Mouse (Mus musculus): ENCODE data around the gene Llgl2. TPM values are rescaled to one million over a fixed set of nuclear protein-coding genes. Genes with fewer than 3 reads are reported as not detected.

Llgl2 gene
- total RNA-seq, 2 experiments from 2014 or later: 15.1 to 21.5 TPM

GRCm38 (mm10) chr11:115898886-115899285 lies 75.0 kb downstream of the Llgl2 start:
- intact Hi-C loops (cut with DNase I): no loop called here
- DNase-seq (ENCODE audit: low spot score): no peak

DNA sequence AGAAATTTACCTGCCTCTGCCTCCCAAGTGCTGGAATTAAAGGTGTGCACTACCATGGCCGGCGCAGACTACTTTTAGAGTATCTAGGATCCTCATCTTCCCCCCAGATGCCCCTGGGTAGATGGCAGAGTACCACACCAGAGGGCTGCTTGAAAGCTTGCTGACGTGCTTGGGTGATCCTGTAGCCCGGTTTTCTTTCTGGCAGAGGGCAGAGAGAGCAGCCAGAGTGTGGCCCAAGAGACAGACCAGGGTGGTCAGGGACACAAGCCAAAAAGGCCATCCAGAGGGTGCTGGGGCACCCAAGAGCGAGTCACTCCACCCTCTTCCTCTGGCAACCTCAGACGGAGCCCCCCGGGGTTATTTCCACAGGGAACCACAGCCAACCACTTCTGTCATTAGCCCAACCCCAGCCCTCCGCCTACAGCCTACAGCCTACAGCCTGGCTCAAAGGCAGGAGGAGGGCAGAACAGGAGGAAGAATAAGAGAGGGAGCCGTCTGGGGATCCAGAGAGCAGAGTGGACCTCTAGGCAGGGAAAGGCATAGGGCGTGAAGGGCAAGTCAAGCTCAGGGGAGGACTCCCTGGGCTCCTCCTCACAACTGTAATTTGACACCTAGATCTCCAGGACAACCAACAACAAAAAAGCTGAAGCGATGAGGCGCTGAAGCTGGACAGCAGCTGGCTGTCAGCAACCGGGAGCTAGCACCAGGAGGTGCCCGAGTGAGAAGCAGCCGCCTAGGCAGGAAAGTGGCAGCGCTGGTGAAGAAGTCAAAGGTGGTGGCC lies 75.8 kb downstream of the Llgl2 start, which contains the start of gene Smim5:
TSS of gene Smim5 (plus strand) at position 481 of the 781 bp plus-strand sequence.
- intact Hi-C loops (cut with DNase I): no loop called here

DNA sequence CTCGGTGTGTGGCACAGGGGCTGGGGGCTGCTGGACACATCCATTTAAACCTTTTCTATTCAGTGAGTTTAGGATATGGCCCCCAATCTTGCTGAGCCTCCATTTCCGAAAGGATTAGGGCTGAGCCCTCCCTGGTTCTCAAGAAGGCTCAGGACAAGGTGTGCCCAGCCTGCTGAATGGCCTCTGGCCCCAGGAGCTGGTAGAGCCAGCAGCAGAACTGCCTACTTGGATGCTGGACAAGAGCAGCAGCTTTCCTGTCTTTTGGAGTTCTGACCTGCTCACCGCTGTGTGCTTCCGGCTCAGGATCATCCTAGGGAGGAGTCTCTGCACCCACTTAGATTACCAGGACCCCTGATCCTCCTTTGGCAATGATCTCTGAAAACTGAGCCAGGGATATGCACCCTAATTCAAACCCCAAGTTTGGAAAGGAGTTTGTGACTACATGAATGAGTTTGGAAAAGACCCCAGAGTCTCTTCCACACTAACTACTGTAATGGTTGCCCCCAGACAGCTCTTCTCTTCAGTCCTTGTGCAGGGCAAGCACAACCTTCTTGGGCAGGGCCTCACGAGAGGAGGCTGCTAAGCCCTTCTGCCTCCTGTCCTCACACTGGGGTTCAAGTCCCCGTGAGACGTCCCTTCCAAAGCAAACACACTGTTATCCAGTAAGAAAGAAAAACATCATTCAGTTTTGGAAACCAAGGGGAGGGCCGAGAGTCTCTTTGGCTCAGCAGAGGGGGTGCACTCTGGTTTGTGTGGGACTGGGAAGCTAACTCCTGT lies 76.9 kb downstream of the Llgl2 start:
- intact Hi-C loops (cut with DNase I): no loop called here
- DNase-seq (ENCODE audit: low spot score): no peak

More for the DNA sequence above, 75.8 kb downstream of the Llgl2 start, which contains the start of gene Smim5:
- DNase-seq (ENCODE audit: low spot score): peak; percentile 53

- intact Hi-C loops (cut with DNase I): no loop called here
- DNase-seq (ENCODE audit: low spot score): no peak
These were observed 77.7 kb downstream of the Llgl2 start for GRCm38 (mm10) chr11:115901338-115902161.

DNA sequence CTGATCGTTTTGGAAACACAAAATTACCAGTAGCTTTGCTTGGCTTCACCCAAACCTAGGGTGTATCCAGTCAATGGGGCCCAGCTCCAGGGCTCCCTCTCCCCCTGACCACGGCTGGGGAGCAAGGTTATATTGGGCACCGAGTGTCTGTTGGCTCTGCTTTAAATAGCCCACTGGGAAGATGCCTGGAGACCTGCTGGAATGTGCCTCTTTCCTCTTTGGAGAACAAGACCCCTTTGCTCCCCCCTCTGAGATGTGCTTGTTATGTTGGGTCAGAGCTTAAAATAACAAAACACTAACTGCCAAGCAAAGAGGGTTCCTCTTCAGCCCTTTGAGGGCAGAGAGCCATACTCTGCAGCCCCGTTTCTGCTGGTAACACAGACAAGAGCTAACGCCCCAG lies 78.3 kb downstream of the Llgl2 start:
- DNase-seq (ENCODE audit: low spot score): no peak
- intact Hi-C loops (cut with DNase I): no loop called here

DNA sequence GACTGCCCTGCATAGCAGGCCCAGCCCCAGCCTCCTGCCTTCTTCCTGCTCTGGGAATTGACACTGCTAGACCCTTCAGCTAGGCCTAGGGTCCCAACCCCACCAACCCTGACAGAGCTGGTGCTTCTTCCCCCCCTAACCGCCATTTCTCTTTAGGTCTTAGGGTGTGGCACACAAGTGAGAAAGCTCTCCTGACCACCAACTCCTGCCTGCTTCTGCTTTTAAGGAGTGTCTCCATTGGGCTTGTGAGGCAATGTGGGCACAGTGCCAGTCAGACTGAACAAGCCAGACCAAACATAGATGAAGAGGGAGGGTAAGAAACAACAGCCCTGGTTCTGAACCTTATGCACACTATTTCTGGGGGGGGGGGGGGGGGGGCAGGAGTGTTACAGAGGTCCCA lies 79.0 kb downstream of the Llgl2 start:
- intact Hi-C loops (cut with DNase I): no loop called here
- DNase-seq (ENCODE audit: low spot score): no peak

DNA sequence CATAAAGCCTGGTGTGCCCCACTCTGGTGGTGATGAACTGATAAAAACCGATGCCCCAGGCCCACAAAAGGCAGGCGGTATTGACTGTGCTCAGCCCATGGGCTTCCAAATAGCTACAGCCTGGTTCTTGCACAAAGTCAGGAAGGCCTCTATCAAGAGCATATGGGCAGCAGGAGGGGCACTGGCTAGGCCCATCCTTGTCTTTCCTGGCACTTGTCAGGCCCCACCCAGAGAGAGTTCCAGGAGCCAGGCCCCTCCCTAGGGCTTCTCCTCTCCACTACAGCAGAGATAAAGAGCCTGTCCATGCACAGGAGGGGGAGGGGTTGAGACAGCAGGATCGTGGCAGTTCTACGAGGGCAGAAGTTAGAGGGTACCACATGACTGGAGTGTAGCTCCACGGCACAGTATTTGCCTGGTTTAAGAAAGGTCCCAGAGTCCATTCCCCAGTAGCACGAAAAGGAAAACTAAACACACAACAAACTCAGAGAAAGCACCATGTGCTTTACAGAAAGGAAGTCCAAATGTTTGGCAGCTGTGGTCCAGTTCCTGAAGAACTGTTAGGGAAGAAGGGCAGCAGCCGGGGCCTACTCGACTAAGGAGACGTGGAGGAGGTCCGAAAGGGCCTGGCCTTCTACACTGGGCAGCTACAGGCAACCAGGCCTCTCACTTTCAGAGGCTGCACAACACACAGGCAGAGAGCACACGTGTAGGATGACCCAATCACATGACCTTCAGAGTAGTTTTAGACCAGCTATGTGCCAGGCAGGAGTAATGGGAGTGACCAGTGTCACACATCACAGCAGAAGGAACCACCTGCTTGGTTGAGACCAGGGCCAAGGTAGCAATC lies 79.8 kb downstream of the Llgl2 start:
- DNase-seq (ENCODE audit: low spot score): peak; percentile 40
- intact Hi-C loops (cut with DNase I): no loop called here

GRCm38 (mm10) chr11:115904231-115904955 lies 80.5 kb downstream of the Llgl2 start:
- intact Hi-C loops (cut with DNase I): no loop called here
- no peak for DNase-seq (ENCODE audit: low spot score)

Small RNA genes within 50 kb of the gene (microRNA-seq; reads per million reads assigned to microRNA genes)
- 0.83 reads per million for gene Mir5621

Other genes starting within 250 kb of the Llgl2 start
- gene Mrps7, start 220.1 kb upstream of the Llgl2 start, total RNA-seq (2021): 10 to 100 TPM; 74.0 to 82.3 TPM
- 10 to 100 TPM; 20.9 to 24.5 TPM for gene Gga3, start 220.0 kb upstream of the Llgl2 start, total RNA-seq (2021)
- 10 to 100 TPM; 45.5 to 56.9 TPM for gene Mif4gd, start 211.1 kb upstream of the Llgl2 start, total RNA-seq (2021)
- gene Slc25a19, start 195.8 kb upstream of the Llgl2 start, total RNA-seq (2021): 10 to 100 TPM; 41.6 to 45.9 TPM
- gene Grb2, start 115.5 kb upstream of the Llgl2 start, total RNA-seq (2021): 100 to 1,000 TPM; 107 to 108 TPM
- 100 to 1,000 TPM; 102 to 110 TPM for gene Tmem94, start 58.6 kb upstream of the Llgl2 start, total RNA-seq (2021)
- gene Caskin2, start 10.4 kb upstream of the Llgl2 start, total RNA-seq (2021): 10 to 100 TPM; 41.8 to 52.2 TPM
- 1 to 10 TPM; 9.1 to 9.2 TPM for gene Tsen54, start 9.3 kb upstream of the Llgl2 start, total RNA-seq (2021)
- under 1 TPM in 1 of 2 experiments, not detected in 1; 0.08 TPM for gene Myo15b, start 34.4 kb downstream of the Llgl2 start, total RNA-seq (2021)
- gene Smim5, start 75.9 kb downstream of the Llgl2 start, total RNA-seq (2021): 10 to 100 TPM; 19.7 to 20.2 TPM
- under 1 TPM in 1 of 2 experiments, not detected in 1; 0.26 TPM for gene Smim6, start 88.0 kb downstream of the Llgl2 start, total RNA-seq (2021)
- 10 to 100 TPM; 14.1 to 17.4 TPM for gene Sap30bp, start 109.2 kb downstream of the Llgl2 start, total RNA-seq (2021)
- 1 to 10 TPM; 7.3 to 8.8 TPM for gene Recql5, start 109.4 kb downstream of the Llgl2 start, total RNA-seq (2021)
- gene Itgb4, start 150.7 kb downstream of the Llgl2 start, total RNA-seq (2021): 1 to 10 TPM; 3.5 to 4.0 TPM
- 10 to 100 TPM; 13.9 to 16.0 TPM for gene Galk1, start 188.7 kb downstream of the Llgl2 start, total RNA-seq (2021)
- 100 to 1,000 TPM; 128 to 130 TPM for gene H3f3b, start 203.9 kb downstream of the Llgl2 start, total RNA-seq (2021)
- gene Unk, start 206.3 kb downstream of the Llgl2 start, total RNA-seq (2021): 1 to 10 TPM; 8.4 to 9.0 TPM